Mouse (Mus musculus) adrenal gland, postnatal 14 days (tissue): ENCODE data around the gene Abat. TPM values are rescaled to one million over a fixed set of nuclear protein-coding genes. Genes with fewer than 3 reads are reported as not detected.

Experiments
- DNase-seq: peaks from one replicate; pipeline ENCODE4 v3.0.0; 2021; ENCODE audit warnings: mixed read lengths
- total RNA-seq: library from RNA; stranded (reverse); gene quantifications from 2 replicates; pipeline ENCODE4 v1.2.3, GENCODE M21; 2021

Gene Abat
- total RNA-seq, 1 experiment from 2014 or later: 49.6 TPM

DNA sequence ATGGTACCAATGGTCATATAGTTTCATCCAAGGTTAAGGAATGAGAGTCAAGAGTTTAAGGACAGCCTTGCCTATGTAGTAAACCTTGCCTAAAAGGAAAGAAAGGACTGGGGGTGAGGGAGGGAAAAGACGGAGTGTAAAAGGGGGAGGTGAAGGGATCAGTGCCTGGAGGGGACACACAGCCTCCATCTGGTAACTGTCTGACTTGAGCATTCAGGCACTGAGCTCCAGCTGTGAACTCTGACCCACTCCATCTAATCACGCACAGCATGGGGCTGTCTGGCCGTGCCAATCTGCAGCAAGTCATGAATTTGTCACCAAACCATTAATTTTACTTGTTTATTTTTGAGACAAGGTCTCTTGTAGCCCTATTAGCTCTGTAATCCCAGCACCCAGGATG lies 60.5 kb downstream of the Abat start:
- no peak for DNase-seq

DNA sequence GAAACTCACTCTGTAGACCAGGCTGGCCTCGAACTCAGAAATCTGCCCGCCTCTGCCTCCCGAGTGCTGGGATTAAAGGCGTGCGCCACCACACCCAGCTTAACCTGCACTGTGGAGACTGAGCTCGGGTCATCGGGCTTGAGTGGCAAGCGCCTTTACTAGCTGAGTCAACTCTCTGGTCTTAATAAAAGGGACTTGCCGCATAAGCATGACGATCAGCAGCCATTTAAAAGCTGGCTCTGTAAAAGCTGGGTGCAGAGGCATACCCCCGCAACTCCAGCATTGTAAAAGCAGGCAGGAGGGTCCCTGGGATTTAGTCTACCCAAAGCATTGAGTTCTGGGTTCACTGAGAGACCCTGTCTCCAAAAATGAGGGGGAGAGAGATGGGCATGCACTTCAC lies 61.1 kb downstream of the Abat start:
- DNase-seq: no peak

DNA sequence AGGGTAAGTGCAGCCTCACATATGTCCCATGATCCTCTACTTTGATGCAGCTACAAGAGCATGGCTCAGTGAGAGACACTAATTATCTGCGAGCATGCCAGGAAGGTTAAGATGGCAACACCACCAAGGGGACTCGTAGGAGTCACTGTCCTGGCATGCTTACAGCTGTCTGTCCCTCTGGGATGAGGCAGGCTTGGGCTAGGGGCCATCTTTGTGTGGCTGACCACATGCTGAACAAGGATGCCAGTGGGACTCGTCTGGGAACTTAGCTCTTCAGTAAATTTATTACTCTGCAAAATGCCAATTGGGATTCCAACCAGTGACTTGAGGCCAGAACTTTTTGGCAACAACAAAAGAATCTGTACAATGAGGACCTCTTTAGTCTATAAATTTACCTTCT lies 62.9 kb downstream of the Abat start:
- DNase-seq: no peak

DNA sequence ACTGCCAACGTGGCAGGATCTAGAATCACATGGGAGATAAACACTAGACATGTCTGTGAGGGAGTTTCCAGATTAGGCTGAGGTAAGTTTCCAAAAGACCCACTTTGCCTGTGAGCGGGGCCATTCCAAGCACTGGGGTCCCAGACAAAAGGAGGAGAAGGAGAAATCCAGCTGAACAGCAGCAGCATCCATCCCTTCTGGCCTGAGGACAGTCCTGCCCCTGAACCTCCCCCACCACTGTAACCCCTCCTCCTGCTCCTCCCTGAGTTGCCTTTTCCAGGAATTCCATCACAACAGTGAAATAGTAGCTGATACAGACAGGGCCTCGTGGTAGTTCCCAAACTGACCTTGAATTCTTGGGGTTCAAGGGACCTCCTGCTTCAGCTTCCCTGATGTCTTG lies 63.7 kb downstream of the Abat start:
- DNase-seq: no peak

DNA sequence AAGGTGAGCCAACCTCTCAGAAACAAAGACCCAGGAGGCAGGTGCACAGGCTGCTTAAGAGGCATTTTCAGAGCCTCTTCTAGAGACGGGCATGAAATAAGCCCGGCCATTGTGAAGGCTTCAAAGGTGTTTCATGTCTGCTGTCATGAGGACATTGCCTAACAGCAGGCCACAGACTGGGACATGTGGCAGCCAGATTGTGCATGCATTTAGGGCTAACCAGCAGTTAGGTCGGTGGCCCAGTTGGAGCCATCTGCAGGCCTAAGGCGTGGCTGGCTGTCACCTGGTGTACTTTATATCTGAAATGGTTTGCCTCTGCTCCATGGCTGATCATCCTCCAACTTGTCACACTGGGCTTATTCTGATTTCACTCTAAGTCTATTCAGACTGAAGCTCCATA lies 65.1 kb downstream of the Abat start:
- no peak for DNase-seq

DNA sequence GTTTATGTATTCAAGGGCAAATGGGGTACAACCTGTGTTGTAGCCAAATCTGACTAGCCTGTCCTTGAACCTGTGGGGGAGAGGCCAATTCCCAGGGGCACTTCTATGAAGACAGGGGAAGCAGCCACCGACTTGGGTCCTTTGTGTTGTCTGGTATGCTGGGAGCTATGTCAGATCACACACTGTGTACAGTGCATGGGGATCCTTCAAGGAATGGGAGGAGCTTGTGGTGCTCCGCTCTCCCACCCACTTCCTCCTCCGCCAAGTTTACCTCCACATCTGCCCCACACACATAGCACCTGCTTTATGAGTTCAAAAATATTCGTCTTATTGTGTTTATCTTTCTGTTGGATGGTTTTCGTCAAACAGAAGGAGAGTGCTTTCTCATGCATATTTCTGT lies 66.3 kb downstream of the Abat start:
- DNase-seq: no peak

DNA sequence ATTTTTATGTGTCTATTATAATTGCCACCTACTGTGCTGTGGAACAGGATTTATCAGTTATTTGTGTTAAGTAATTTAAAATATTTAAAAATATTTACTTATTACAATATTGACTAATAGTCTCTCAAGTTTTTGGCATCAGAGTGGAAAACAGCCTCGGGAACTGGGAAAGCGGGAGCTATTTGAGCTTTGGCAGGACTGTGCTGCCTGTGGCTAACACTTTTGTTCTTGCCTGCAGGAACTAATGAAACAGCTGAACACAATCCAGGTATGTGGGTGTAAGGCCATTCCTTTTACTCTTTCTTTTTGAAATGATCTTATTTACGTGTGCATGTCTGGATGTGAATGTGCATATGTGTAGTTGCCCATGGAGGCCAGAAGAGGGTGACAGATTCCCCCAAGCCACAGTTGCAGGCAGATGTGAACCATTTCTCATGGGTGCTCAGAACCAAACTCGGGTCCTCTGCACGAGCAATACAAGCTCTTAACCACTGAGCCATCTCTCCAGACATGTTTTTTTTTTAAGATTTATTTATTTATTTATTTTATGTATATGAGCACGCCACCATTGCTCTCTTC lies 68.5 kb downstream of the Abat start:
- DNase-seq: no peak

DNA sequence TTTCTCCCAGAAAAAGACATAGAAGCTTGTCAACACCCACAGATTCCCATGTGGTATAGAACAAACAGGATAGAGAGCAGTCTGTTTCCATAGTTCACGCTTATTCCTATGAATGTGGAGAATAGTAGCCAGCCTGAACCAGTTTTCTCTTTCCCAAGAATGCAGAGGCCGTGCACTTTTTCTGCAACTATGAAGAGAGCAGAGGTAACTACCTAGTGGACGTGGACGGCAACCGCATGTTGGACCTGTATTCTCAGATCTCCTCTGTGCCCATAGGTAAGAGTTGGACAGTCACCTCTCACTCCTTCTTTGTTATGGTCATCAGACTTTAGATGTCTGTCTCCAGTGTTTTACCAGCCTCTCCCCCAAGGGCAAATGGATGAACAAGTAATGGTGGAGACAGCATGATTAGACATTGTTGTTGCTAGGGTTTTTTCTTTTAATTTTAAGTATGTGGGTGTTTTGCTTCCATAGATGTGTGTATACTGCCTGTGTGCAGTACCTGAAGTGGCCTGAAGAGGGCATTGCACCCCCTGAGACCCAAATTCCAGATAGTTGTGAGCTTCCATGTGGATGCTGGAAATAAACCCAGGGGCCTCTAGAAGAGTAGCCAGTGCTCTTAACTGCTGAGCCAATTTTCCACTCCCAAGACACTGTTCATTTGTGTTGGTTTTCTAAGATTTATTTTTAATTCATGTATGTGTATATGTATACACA lies 69.5 kb downstream of the Abat start:
- DNase-seq: no peak

DNA sequence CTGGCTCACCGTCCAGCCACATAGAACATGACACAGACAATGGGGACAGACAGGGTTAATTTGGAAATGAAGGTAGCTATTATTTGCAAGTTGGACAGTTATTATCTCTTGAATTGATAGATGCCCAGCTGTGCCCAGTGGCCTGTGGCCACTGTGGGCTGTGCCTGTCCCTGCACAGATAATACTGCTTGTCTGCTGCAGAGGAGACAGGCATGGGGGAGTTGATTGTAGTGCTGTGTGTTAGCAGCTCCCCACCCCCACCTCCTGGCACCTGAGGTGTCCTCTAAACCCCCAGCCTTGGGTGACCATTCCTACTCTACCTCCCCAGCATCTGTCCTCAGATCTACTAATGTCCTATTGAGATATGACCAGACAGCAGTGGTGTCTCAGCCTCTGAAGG lies 71.0 kb downstream of the Abat start:
- DNase-seq: no peak

DNA sequence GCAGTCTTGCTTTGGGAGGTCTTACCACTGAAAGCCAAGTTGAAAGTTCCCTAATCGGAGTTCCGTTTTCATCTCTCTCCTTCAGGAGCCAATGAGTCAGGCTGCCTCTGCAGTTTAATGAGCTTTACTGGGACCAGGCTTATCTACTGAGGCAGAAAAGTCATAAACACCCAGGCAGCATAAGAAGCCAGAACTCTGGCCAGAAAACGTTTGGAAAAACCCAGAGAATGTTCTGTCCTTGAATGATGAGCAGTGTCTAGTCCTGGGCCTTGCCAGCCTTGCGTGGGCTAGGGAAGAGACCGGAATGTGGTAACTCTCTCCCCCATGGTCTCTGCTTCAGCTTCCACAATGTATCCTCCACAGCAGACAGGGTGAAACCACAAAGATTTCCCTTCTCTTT lies 71.8 kb downstream of the Abat start:
- no peak for DNase-seq

DNA sequence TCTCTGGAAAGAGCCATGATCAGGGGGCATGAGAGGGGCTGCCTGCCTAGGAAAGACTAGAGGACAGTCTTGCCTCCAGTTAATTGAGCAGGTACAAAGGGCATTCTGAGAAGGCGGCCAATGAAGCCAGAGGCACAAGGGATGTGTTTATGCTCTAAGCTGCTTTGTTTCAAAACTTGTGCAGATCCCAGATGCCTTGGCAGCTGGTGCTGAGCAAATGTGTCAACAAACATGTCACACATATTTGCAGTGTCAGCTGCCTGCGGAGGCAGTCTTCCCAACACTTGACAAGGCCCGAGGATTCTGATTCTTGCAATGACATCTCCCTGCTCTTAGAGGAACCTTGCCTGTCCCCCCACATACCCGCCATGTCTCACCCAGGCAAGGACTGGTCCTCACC lies 82.2 kb downstream of the Abat start:
- no peak for DNase-seq

DNA sequence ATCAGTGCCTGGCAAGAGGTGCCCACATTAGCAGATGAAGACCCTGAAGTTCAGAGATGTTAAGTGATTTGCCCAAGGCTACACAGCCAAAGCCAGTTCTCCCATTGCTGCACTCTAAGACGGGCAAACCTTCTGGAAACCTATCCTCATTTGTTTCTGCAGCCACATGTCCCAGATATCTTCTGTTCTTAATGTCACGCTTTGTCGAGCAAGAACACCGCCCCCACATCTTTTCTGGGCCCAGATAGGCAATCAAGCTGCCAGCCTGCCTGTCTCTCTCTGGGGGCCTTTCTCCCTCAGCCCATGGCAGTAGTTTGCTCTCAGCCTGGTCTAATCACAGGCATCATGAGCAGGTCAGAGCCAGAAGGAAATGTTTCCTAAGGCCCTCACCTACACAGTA lies 83.1 kb downstream of the Abat start:
- no peak for DNase-seq

DNA sequence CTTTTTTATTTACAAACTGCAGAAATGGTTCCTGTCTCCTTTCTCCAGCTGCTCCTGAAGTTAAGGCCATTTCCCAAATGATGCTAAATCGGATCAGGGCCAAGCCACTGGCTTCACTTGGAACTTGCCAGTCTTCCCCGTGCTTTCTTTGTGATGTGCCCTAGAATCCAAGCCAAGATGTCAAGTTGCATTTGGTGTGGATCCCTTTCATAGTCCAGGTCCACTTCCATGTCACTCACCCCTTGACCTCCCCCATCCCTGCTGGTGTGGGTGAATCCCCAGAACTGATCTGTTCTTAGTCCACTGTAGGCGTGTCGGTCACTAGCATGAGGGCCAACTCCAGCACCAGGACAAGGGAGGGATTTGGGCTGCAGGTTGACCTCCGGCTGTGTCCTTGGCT lies 84.3 kb downstream of the Abat start:
- DNase-seq: no peak

DNA sequence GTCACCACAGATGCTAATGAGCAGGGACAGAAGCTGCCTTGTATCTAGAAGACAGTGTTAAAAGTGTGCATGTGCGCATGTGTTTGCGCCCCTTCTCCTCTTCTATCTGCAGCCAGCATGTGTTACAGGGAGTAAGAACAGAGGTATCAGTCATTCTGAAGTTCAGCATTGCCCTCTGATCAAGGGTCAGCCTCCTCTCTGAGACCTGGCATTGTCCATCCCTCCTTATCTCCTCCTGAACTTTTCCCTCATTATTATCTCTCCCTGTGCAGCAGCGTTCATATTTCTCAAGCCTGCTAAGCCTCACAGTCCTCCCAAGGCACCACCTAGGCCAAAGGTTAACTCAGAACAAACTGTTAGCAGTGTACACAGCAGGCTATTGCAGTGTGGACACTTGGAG lies 90.6 kb downstream of the Abat start:
- DNase-seq: no peak

DNA sequence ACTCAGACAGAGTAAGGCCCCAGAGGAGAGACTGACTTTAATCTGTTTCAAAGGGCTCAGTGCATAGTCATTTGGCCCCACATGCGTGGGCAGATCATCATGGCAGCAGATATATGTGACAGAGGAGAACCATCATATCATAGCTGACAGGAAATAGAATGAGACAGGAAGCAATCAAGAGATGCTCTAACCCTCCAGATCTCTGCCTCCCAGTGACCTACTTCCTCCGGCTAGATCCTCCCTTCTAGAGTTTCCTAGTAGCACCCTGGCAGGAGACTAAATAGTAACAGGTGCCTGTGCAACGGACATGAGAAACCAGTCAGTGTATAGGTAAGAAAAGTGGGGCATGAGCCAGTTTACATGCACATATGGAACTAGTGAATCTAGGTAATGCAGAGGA lies 97.2 kb downstream of the Abat start:
- DNase-seq: no peak

DNA sequence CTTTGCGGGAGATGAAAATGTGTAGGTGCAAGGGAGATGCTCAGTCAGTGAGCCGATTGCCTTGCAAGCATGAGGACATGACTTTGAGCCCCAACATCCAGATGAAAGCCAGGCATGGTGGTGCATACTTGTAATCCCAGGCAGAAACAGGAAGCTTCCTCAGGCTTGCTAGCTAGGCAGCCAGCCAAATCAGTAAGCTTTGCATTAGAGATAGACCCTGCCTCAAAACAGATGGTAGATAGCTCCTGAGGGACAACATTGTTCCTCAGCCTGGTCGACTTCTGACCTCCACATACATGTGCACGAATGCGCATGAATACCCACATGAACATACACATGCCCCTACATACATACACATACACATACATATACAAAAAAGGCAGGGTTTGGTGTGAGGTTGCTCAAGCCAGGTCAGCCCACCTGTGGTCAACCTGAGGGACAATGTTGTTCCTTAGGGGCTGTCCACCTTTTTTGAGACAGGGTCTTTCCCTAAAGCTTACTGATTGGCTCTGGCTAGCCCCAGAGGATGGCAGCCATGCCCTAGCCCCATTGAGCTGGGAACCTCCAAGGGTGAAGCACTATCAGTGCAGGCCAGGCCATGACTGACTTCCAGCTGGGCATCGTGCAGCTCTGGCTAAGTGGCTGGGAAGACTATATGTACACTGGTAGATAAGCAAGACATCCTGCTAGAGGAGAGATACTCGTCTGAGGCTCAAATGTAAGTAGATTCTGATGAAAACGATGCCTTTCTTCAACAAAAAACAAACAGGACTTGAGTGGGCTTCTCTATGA lies 99.2 kb downstream of the Abat start:
- DNase-seq: no peak

DNA sequence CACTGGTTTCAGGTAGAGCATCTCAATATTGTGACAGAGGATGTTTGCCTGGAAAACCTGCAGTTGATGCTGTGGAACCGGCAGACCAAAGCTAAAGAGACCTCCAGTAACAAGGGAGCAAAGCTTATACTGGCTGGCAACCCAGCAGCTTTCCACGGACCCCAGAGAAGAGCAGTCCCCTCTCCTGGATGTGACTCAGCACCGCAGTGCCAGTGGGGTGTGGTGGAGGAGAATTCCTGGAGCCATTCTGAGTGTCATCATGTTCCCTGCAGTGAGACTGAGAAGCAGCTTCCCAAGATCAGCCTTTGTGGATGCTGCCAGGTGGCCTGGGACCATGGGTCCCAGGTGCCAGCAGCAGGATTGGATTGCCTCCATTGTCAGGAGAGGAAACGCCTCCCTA lies 99.8 kb downstream of the Abat start:
- DNase-seq: no peak

DNA sequence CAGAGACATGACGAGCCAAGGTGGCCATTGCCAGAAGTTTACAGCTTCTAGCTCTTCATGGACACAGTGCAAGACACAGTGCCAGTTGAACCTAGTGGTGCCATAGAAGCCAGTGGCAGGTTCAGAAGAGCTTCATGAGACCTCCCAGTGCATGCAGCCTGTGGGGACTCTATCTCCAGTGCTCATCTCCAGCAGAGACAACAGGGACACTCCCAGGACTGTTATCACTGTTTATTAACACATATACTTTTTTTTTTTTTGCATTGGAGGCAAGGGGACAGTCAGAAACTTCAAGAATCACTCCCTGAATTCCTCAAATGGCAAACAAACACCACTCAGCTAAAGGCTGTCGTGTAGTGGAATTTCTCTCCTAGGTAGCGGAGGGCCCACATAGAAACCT lies 100.2 kb downstream of the Abat start:
- DNase-seq: no peak

DNA sequence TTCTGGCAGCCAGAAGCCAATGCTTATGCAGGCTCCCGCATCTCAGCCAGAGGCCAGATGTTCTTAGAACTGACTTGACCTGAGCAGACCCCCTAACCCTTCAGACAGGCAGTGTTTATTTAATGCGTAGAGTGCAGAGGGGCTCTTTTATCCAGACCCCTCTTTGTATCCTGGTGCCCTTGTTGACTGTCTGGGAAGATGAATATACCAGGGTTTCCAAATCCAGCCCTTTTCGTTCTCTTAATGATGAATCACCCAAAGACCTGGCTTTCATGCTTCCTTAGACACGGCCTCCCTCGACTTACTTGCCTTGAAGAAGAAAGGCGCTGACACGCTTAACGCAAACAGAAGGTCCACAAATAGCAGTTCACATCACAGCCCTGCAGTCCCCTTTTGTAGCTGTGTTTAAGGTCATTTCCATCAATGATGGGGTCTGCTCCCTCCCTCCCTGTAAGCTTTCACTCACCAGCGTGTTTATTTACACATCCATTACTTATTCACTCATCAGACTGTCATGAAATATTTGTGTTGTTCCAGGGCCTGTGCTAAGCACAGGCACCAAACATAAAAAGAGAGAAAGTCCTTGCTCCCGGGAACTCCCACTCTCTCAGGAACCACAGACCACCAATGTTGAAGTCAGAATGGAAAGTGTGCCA lies 106.6 kb downstream of the Abat start:
- DNase-seq: no peak

DNA sequence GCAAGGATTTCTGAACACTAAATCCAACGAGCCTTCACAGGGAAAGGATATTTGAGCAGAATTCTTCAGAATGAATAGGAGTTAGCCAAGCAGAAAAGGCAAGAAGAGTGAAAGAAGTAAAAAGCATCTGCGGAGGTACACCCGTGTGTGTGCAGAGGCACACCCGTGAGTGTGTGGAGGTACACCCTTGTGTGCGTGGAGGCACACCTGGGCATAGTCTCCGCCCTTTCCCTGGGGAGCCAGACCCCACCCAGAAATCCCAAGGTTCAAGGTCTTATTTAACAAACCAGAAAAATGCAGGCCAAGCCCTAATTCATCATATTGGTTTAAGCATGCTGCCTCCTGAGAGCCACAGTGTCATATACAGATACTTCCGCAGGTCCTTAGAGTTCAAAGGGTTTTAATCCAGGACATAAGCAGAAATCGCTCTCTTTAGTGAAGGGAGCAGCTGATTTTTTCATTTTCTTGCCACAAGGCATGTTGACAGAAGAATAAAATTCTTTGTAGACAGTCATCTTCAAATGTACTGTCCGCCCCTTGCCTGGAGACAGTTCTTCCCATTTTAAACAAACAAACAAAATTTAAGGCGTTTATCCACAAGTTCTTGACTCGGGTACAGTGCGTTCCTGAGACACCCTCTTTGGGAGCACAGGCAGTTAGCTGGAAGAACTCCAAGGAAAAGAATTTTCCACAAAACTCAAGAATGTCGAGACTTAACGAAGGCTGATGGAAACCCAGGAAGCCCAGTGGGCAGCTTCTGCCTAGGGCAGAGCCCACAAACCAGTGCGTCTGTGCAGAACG lies 107.3 kb downstream of the Abat start:
- no peak for DNase-seq

DNA sequence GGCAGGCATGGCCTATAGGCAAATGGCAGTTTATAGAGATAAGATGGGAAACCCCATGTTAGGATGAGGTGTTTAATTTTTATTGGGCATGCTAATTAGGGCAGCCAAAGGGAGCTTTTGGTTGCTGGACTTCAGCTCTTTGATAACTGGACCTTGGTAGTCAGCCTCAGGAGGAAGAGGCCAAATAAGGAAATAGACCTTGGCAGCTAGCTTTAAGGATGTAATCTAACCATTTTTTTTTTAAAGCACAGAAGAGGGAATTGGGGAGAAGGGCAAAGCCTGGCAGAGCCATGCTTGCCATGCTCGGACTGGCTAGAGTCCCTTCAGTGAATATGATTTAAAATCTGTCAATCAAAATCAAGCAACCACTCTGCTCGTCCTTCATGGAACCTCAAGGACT lies 117.2 kb downstream of the Abat start:
- DNase-seq: no peak

DNA sequence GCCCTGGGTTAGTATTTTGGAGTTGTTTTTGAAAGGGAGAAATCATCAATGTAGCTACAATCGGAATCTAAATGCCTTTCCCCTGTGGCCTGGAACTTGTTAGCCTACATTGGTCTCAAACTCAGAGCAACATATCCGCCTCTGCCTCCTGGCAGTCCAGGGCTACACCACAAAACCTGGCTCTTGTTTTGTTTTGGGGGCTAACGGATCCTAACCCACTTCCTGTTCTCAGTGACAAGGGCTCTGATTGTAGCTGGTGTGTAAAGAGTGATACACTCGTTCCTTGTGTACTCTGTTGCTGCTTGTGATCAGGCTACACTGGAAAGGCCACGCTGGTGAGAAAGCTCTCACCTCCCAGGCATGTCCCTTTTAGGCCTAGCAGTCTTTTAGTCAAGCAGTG lies 118.2 kb downstream of the Abat start:
- no peak for DNase-seq

DNA sequence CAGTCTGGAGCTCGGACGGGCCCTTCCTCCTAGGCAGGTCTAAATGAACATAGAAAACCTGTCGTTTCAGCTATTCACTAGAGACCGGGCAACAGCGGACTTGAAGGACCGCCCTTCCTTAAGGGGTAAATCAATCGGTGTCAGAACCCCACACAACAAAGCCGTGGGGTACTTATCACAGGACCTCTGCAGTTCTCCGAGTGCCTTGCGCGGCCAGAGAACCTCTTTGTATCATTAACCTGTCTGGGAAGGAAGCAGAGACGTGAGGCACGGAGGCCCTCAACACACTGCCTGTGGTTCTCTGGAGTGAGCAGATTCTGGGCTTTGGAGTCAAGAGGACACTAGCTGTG lies 123.6 kb downstream of the Abat start:
- DNase-seq: no peak
